Mouse (Mus musculus) C2C12 (cell line): ENCODE results near the gene Eif4a1. TPM values are rescaled to one million over a fixed set of nuclear protein-coding genes. Genes with fewer than 3 reads are reported as not detected.

Source experiments
- H3K27me3 ChIP-seq: one replicate; pipeline ENCODE4 v1.6.1; 2011; ENCODE audit not compliant: control insufficient read depth, insufficient read depth, insufficient read length
- H3K36me3 ChIP-seq: one replicate; pipeline ENCODE4 v1.6.1; 2011; ENCODE audit not compliant: control insufficient read depth, insufficient read depth
- H3K4me3 ChIP-seq: one replicate; pipeline ENCODE4 v1.5.1; 2011; ENCODE audit warnings: mild to moderate bottlenecking, control low read depth; ENCODE audit not compliant: poor library complexity, insufficient read depth, severe bottlenecking
- H3K79me2 ChIP-seq: one replicate; pipeline ENCODE4 v1.6.1; 2011; ENCODE audit not compliant: control insufficient read depth, insufficient read depth
- H3K79me3 ChIP-seq: one replicate; pipeline ENCODE4 v1.6.1; 2011; ENCODE audit warnings: low read depth, control low read depth
- H3ac ChIP-seq: one replicate; pipeline ENCODE3; 2011; ENCODE audit warnings: low read depth; ENCODE audit not compliant: control insufficient read depth, insufficient read length
- CEBPB ChIP-seq: IDR thresholded peaks from one replicate; pipeline ENCODE4 v1.6.1; 2011; ENCODE audit warnings: low read depth, mild to moderate bottlenecking, control low read depth, moderate library complexity
- CTCF ChIP-seq: IDR thresholded peaks from one replicate; pipeline ENCODE4 v1.5.1; 2011; ENCODE audit not compliant: control insufficient read depth, insufficient read depth, insufficient read length
- FOSL1 ChIP-seq: IDR thresholded peaks from one replicate; pipeline ENCODE4 v1.8.0; 2011; ENCODE audit warnings: mild to moderate bottlenecking, low read length; ENCODE audit not compliant: poor library complexity, insufficient read depth, severe bottlenecking
- MAX ChIP-seq: IDR thresholded peaks from one replicate; pipeline ENCODE4 v1.6.1; 2011; ENCODE audit warnings: mild to moderate bottlenecking, control low read depth
- MYOD1 ChIP-seq: IDR thresholded peaks from one replicate; pipeline ENCODE4 v1.6.1; 2011; ENCODE audit warnings: low read depth; ENCODE audit not compliant: control insufficient read depth, insufficient read length
- MYOG ChIP-seq: IDR thresholded peaks from one replicate; pipeline ENCODE4 v1.6.1; 2011; ENCODE audit not compliant: control insufficient read depth, insufficient read length; ENCODE audit errors: extremely low read depth
- USF1 ChIP-seq: IDR thresholded peaks from one replicate; pipeline ENCODE4 v1.6.1; 2011; ENCODE audit warnings: low read depth, mild to moderate bottlenecking, control low read depth, moderate library complexity
- polyA plus RNA-seq: library from polyadenylated mRNA; unstranded; fragments of >200 nt; fragmentation: generic; extraction: Trizol; gene quantifications from one replicate; pipeline ENCODE4 v1.2.1, GENCODE M21; 2012; ENCODE audit warnings: missing spikeins

The Eif4a1 gene
- polyA plus RNA-seq, 1 experiment, result 1,304 TPM

DNA sequence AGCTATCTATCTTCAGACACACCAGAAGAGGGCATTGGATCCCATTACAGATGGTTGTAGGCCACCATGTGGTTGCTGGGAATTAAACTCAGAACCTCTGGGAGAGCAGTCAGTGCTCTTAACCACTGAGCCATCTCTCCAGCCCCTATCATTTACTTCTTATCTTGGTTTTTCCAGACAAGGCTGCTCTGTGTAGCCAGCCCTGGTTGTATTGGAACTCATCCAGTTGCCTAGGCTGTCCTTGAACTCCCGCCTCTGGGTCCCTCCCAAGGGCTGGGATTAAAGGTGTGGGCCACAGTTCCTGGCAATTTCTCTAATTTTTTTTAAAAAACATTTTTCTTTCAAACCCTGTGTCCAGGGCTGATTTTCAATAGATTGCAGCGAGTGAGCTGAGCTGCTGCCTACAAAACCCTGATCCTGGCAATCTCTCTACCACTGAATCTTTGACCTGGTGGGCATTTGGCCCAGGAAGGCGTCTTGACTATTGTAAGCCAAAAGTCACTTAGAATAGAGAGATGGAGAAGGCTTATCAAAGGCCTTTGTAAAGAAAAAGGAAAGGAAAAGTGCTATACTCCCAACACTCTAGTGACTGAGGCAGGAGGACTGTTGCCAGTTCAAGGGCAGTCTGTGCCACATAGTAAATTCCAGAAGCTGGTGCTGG lies 10.9 kb downstream of the Eif4a1 start:
- TF ChIP-seq MAX, result no peak
- TF ChIP-seq CEBPB, result no peak
- TF ChIP-seq MYOG, result no peak
- TF ChIP-seq USF1, result no peak
- no peak for TF ChIP-seq CTCF
- TF ChIP-seq FOSL1, result no peak
- no peak for TF ChIP-seq MYOD1

DNA sequence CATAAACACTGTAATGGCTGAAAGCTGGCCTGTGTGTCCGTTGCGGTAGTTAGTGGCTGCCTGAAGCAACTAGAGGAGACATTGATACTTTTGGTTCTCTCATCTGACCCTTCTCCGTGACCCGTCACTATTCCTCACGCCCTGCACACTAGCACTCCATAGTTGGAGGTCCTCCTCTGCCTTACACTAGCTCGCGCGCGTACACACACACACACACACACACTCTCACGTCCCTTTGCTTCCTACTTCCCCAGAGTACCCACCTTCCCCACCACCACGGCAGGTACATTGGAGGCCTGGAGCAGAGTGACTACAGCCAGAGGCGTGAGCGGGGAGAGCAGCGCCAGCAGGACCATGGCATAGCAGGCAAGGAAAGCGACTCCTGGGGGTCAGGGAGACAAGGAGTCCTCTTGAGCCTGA lies 14.8 kb downstream of the Eif4a1 start:
- H3ac ChIP-seq, result no peak overlapping the region
- H3K4me3 ChIP-seq, result no peak overlapping the region
- peaks cover 57% of the 10 kb centered on the region for H3K36me3 ChIP-seq
- no peak for TF ChIP-seq USF1
- no peak for TF ChIP-seq CTCF
- H3K27me3 ChIP-seq, result no peaks in the 10 kb centered on the region
- H3K79me3 ChIP-seq, result peaks cover 13% of the 10 kb centered on the region
- peaks cover 26% of the 10 kb centered on the region for H3K79me2 ChIP-seq

More for the DNA sequence above, 10.9 kb downstream of the Eif4a1 start:
- Histone ChIP-seq H3K36me3 (peaks cover 51% of the 10 kb centered on the region), H3K27me3 (no peaks in the 10 kb centered on the region), H3ac (peak overlapping the region; percentile 40), H3K79me3 (peaks cover 13% of the 10 kb centered on the region), H3K79me2 (peaks cover 26% of the 10 kb centered on the region), H3K4me3 (peak overlapping the region; percentile 43)

DNA sequence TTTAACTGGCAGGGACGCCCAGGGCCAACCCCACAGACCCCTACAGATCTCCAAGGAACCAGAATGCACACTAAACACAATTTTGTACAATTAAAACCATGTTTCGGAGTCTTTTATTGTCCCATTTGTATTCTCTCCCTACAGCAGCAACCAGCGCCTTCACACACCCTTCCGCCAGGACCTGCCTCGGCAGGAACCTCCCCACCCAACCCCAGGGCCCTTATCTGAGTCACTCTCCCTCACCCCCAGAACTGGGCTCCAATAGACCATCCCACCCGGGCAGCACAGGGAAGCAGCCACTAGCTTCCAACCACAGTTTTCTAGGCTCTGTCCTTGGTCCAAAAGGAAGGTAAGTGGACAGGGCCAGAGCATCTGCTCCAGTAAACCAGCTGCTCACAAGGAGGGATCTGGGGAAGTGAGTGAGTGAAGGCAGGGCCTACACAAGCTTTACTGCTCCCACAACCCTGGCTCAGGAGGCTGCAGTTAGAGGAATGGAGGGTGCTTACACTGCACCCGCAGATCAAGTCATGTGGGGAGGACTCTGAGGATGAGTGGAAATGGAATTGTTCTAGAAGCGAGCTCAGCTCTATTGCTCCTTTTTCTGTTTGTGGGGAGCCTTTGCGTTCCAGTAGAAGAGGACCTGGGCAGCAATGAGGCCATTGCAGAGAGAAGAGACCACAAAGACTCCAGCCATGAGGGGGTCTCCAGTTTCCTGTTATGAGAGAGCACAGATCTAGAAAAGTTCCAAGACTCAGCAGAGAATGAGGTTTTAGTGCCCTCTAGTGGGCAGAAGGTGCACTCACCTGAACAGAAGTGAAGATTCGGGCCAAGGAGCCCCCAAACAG lies 15.4 kb downstream of the Eif4a1 start:
- Histone ChIP-seq H3K27me3 (no peaks in the 10 kb centered on the region), H3K36me3 (peaks cover 63% of the 10 kb centered on the region), H3K4me3 (no peak overlapping the region), H3K79me2 (peaks cover 23% of the 10 kb centered on the region), H3ac (no peak overlapping the region), H3K79me3 (peaks cover 13% of the 10 kb centered on the region)
- TF ChIP-seq FOSL1, result no peak
- no peak for TF ChIP-seq CTCF
- no peak for TF ChIP-seq MYOG
- no peak for TF ChIP-seq USF1
- TF ChIP-seq MAX, result no peak
- TF ChIP-seq MYOD1, result no peak
- no peak for TF ChIP-seq CEBPB

DNA sequence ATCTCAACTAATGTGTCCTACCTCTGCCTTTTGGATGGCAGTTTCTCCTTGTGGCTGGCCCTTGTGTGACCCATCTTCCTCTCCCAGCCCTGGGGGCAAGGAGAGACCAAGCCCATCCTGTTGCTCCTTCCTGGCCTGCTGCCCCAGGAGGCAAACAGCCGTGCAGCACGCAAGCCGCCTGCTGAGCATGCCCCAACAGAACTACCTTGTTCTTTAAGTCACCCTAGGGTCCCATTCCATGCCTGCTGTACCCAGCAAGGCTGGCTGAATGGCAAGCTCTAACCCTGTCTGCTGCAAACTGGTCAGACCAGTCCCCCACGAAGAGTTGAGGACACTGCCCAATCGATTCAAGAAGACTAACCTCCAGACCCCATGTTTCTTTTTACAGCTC lies 16.2 kb downstream of the Eif4a1 start:
- TF ChIP-seq MYOG, result no peak
- no peak for TF ChIP-seq FOSL1
- no peak for TF ChIP-seq CEBPB
- no peak for TF ChIP-seq MAX
- no peak for TF ChIP-seq USF1
- TF ChIP-seq CTCF, result no peak
- no peak for TF ChIP-seq MYOD1
- no peak overlapping the region for H3K4me3 ChIP-seq
- peaks cover 7% of the 10 kb centered on the region for H3K79me3 ChIP-seq
- no peaks in the 10 kb centered on the region for H3K27me3 ChIP-seq
- peaks cover 15% of the 10 kb centered on the region for H3K79me2 ChIP-seq
- H3K36me3 ChIP-seq, result peaks cover 71% of the 10 kb centered on the region
- no peak overlapping the region for H3ac ChIP-seq

DNA sequence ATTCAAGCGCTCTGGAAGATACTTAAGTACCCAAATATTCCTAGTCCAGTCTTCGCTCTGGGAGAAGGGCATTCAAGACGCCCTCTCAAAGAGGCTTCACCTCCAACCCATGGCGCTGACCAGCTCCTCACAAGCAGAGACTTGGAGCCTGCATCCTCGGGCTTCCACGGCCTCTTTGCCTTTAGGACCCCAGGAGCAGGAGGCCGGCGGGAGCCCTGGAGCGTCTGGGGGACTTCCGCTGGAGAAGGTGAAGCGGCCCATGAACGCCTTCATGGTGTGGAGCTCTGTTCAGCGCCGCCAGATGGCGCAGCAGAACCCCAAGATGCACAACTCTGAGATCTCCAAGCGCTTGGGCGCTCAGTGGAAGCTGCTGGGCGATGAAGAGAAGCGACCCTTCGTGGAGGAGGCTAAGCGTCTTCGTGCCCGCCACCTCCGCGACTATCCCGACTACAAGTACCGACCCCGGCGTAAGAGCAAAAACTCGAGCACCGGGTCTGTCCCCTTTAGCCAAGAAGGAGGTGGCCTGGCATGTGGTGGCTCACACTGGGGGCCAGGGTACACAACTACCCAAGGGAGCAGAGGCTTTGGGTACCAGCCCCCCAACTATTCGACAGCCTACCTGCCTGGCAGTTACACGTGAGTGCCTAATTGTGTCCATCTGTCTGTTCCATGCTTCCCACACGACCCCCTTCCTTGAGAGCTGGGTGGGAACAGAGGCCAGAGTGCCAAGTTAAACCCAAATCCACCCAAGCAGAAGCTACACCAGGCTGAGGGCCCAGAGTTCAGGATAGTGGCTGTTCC lies 16.8 kb downstream of the Eif4a1 start, which contains the start of gene Sox15:
Gene Sox15, plus strand, starts transcription at position 51 of the 801 bp plus-strand sequence.
- Histone ChIP-seq H3K4me3 (no peak within 1 kb of the TSS), H3K79me3 (peaks cover 3% of the 10 kb centered on the region), H3K27me3 (no peaks in the 10 kb centered on the region), H3ac (no peak within 1 kb of the TSS), H3K79me2 (peaks cover 9% of the 10 kb centered on the region), H3K36me3 (peaks cover 76% of the 10 kb centered on the region)
- no peak for TF ChIP-seq MYOG
- no peak for TF ChIP-seq CEBPB
- no peak for TF ChIP-seq FOSL1
- TF ChIP-seq CTCF, result peak; percentile 59
- TF ChIP-seq MYOD1, result no peak
